Mouse (Mus musculus) intestine, embryonic 16.5 days (tissue): ENCODE measurements around the gene Wdr74. TPM values are rescaled to one million over a fixed set of nuclear protein-coding genes. Genes with fewer than 3 reads are reported as not detected.

Experiments
- ATAC-seq: fragments of 200-750 bp; cut with Nextera tagmentation; 2 replicates; pipeline ENCODE4 v1.8.0; 2017; ENCODE audit warnings: moderate TSS enrichment, moderate library complexity
- H3K27ac ChIP-seq: fragments of 300-500 bp; sonication (generic); 2 replicates; pipeline ENCODE4 v1.5.1; 2014; ENCODE audit warnings: mild to moderate bottlenecking, low read length
- H3K27me3 ChIP-seq: fragments of 300-500 bp; sonication (generic); replicated peaks from 2 replicates; pipeline ENCODE4 v1.6.1; 2014; ENCODE audit warnings: low read length, control low read depth, mixed read lengths; ENCODE audit not compliant: control insufficient read depth, insufficient read depth
- H3K36me3 ChIP-seq: fragments of 300-500 bp; sonication (generic); 2 replicates; pipeline ENCODE4 v1.6.1; 2014; ENCODE audit warnings: low read length, control low read depth; ENCODE audit not compliant: control insufficient read depth, insufficient read depth
- H3K4me1 ChIP-seq: fragments of 300-500 bp; sonication (generic); 2 replicates; pipeline ENCODE4 v1.6.1; 2014; ENCODE audit warnings: low read length, control low read depth, mixed read lengths; ENCODE audit not compliant: control insufficient read depth, insufficient read depth
- H3K4me2 ChIP-seq: fragments of 300-500 bp; sonication (generic); 2 replicates; pipeline ENCODE4 v1.6.1; 2014; ENCODE audit warnings: low read depth, low read length, control low read depth
- H3K4me3 ChIP-seq: fragments of 300-500 bp; sonication (generic); 2 replicates; pipeline ENCODE4 v1.5.1; 2014; ENCODE audit warnings: mild to moderate bottlenecking, low read length
- H3K9ac ChIP-seq: fragments of 300-500 bp; sonication (generic); 2 replicates; pipeline ENCODE4 v1.6.1; 2014; ENCODE audit warnings: low read depth, low read length
- H3K9me3 ChIP-seq: fragments of 300-500 bp; sonication (generic); 2 replicates; pipeline ENCODE4 v1.6.1; 2016; ENCODE audit warnings: low read length, control low read depth; ENCODE audit not compliant: control insufficient read depth
- WGBS: fragments of 180-500 bp; shearing (Covaris S2); extraction: QIAGEN DNeasy Blood & Tissue Kit; methylation state at CpG from one replicate; pipeline ENCODE4 v1.1.7; 2014; 5-methylcytosine and 5-hydroxymethylcytosine counted together
- polyA plus RNA-seq: library from polyadenylated mRNA; unstranded; fragments of >200 nt; fragmentation: Nextera tagmentation; extraction: Ambion mirVana; gene quantifications from 2 replicates; pipeline ENCODE4 v1.2.1, GENCODE M21; 2015

The Wdr74 gene
- polyA plus RNA-seq: 78.1 and 88.7 TPM in 2 replicates

DNA sequence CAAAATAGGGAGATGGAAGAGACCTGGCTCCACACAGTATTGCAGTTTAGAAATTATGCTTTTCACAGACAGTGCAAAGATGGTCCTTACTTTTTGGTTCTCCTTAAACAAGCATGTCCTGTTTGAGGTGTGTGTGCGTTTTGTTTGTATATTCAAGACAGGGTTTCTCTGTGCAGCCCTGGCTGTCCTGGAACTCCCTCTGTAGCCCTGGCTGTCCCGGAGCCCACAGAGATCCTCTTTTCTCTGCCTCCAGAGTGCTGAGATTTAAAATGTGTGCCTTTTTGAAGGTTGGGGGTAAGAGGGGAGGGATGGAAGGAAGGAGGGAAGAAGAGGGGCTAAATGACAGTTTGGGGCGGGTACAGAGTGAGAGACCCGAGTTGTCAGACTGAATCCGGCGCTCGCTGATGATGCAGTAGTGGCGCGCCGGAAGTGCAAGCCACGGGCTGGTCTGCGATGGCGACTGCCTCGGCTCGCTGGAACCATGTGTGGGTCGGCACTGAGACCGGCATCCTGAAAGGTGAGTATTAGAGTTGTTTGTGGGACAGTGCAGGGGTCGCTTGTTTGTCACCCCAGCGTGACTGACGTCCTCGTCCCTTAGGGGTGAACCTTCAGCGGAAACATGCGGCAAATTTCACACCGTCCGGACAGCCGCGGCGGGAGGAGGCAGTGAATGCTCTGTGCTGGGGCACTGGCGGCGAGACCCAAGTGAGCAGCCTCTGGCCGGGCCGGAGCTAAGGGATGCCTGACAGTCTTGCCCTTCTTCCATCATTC lies at the start of gene Wdr74:
Wdr74 (plus strand) TSS at position 439 of the 771 bp plus-strand sequence.
- H3K9ac ChIP-seq: peak within 1 kb of the TSS; percentile 88
- H3K9me3 ChIP-seq: no peaks in the 10 kb centered on the region
- H3K27ac ChIP-seq: peak within 1 kb of the TSS; percentile 23; the same call in 1 of the 2 replicates
- H3K4me3 ChIP-seq: peak within 1 kb of the TSS; percentile 95
- H3K27me3 ChIP-seq: no peaks in the 10 kb centered on the region
- peak within 1 kb of the TSS; percentile 92 for H3K4me2 ChIP-seq
- peak; percentile 95 for ATAC-seq
- H3K36me3 ChIP-seq: peaks cover 2% of the 10 kb centered on the region
- WGBS: under 1% methylated on average over 32 of the region's 32 CpGs
- H3K4me1 ChIP-seq: peaks cover 9% of the 10 kb centered on the region

DNA sequence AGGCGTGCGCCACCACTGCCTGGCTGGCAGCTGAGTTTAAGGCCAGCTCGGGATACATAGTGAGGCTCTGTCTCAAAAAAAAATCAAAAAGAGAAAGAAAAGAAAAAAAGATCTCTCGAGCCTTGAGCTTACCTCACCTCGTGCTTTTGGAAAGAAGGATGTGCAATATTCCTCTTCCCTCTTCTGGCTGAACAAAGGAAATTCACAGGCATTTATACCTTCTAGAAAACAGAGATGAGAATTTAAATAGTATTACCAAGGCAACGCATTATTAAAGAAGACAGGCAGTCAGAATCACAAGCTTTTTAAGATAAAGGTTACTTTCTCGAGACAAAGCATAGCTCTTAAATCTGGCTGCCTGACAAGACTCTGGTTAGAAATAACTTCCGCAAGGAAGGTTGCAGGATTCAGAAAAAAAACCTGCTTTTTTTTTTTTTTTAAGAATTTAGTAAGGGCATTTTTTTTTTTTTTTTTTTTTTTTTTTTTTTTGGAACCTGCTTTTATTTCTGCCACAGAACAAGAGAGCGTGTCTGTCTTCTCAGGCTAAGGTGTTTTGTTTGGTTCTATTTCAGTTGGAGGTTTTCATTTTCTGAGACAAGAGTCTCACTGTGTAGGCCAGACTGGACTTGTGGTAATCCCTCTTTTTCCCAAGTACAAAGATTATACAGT lies 43.6 kb upstream of the Wdr74 start:
- H3K27ac ChIP-seq: no peak overlapping the region
- no peaks in the 10 kb centered on the region for H3K9me3 ChIP-seq
- H3K27me3 ChIP-seq: no peaks in the 10 kb centered on the region
- H3K36me3 ChIP-seq: no peaks in the 10 kb centered on the region
- H3K4me2 ChIP-seq: no peak overlapping the region
- WGBS: 59% methylated on average over 9 of the region's 9 CpGs
- no peak overlapping the region for H3K9ac ChIP-seq
- ATAC-seq: no peak
- H3K4me1 ChIP-seq: no peaks in the 10 kb centered on the region
- H3K4me3 ChIP-seq: no peak overlapping the region

DNA sequence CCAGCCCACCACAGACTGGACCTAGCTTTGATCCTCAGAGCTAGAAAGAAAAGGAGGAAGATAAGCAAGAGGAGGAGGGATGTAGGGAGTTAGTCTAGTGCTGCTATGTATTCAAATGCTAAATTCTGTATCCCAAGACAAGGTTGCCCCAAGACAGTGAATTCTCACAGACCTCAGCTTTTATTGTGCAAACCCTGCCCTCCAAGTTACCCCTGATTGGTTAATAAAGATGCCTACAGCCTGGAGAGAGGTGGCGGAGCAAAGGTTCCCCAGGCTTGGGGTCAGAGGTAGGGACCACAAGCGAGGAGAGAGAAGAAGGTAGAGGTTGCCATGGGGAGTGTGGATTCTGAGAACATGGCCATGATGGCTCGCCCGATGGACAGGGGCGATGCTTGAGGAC lies 42.9 kb upstream of the Wdr74 start:
- WGBS: 82% methylated on average over 5 of the region's 5 CpGs
- no peak for ATAC-seq
- Histone ChIP-seq H3K36me3 (no peaks in the 10 kb centered on the region), H3K4me3 (no peak overlapping the region), H3K9ac (no peak overlapping the region), H3K9me3 (no peaks in the 10 kb centered on the region), H3K27me3 (no peaks in the 10 kb centered on the region), H3K27ac (no peak overlapping the region), H3K4me2 (no peak overlapping the region), H3K4me1 (no peaks in the 10 kb centered on the region)

DNA sequence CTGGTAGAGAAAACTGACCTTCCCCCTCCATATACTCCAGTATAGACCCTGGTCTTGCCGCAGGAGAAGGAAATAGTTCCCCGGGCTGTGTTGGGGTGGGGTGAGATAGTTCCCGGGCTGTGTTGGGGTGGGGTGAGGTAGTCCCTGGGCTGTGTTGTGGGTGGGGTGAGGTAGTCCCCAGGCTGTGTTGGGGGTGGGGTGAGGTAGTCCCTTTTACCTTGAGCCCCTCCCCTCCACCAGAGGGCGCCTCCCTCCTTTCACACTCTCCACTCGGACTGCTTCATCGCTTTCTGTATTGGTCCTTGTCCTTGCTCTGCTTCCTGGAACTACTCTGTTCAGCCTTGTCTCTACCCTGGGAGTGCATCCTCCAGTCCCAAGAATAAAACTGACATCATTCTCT lies 40.3 kb upstream of the Wdr74 start:
- Histone ChIP-seq H3K27ac (no peak overlapping the region), H3K4me2 (no peak overlapping the region), H3K9me3 (no peaks in the 10 kb centered on the region), H3K4me1 (no peaks in the 10 kb centered on the region), H3K4me3 (no peak overlapping the region), H3K36me3 (no peaks in the 10 kb centered on the region), H3K27me3 (no peaks in the 10 kb centered on the region), H3K9ac (no peak overlapping the region)
- peak; percentile 73 for ATAC-seq
- WGBS: 31% methylated on average over 5 of the region's 6 CpGs

DNA sequence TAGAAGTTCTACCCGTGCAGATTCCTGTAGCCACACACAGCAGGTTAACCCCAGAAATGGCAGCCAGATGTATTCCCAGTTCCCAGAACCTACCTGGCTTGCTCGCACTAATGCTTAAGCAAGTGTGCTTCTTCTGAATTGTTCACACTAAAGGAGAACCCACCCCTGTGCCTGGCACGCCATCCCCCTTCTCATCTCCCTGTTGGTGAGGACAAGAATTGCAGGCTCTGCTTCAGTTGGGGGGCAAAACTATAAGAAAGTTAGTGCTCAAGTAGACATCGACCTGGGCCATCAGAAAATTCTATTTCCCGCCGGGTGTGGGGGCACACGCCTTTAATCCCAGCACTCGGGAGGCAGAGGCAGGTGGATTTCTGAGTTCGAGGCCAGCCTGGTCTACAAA lies 36.0 kb upstream of the Wdr74 start:
- Histone ChIP-seq H3K4me3 (no peak overlapping the region), H3K9ac (no peak overlapping the region), H3K27ac (no peak overlapping the region), H3K4me2 (no peak overlapping the region), H3K36me3 (no peaks in the 10 kb centered on the region), H3K4me1 (no peaks in the 10 kb centered on the region), H3K9me3 (no peaks in the 10 kb centered on the region), H3K27me3 (no peaks in the 10 kb centered on the region)
- 83% methylated on average over 9 of the region's 9 CpGs for WGBS
- no peak for ATAC-seq

DNA sequence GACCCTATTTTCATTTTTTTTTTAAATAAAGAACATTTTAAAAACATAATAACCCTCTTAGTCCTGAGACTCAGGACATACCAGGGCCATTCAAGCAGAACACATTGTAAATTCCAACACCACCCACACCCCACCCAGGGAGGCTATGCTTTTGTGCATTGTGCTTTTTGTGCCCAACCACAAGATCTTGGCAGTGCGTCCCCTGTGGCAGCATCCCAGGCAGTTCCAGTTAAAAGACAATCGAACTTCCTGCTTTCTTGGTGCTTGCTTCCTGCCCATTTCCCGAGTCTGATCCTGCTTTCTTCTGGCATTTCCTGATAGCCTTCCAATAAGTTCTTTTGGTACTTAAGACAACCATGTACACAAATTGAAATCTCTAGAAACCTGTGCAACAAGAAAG lies 33.2 kb upstream of the Wdr74 start:
- Histone ChIP-seq H3K27ac (no peak overlapping the region), H3K4me2 (no peak overlapping the region), H3K9ac (no peak overlapping the region), H3K4me1 (no peaks in the 10 kb centered on the region), H3K36me3 (0 out of 2 replicates have a peak, but pooled peaks cover 6% of the 10 kb centered on the region), H3K9me3 (no peaks in the 10 kb centered on the region), H3K27me3 (no peaks in the 10 kb centered on the region), H3K4me3 (no peak overlapping the region)
- no peak for ATAC-seq
- 59% methylated on average over 3 of the region's 3 CpGs for WGBS

DNA sequence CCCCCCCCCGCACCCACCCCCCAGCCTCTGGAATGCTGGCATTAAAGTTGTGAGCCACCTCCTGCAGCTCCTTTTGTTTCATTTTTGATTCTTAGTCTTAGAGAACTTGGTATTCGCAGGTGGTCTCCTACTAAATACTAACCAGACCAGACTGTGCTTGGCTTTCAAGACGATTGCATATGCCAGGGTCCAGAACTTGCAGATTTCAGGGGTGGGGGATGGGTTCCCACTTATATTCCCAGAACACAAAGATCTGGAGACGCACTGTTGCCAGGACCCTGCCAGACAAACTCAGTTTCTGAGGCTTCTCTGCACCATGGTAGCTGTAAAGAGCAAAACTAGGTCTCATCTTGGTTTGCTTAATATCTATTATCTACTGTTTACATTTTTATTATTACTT lies 32.1 kb upstream of the Wdr74 start:
- no peaks in the 10 kb centered on the region for H3K9me3 ChIP-seq
- H3K27ac ChIP-seq: no peak overlapping the region
- WGBS: 51% methylated on average over 4 of the region's 4 CpGs
- no peak for ATAC-seq
- H3K9ac ChIP-seq: no peak overlapping the region
- H3K27me3 ChIP-seq: no peaks in the 10 kb centered on the region
- H3K4me2 ChIP-seq: no peak overlapping the region
- no peak overlapping the region for H3K4me3 ChIP-seq
- H3K36me3 ChIP-seq: peaks cover 14% of the 10 kb centered on the region; the same call in 1 of the 2 replicates
- H3K4me1 ChIP-seq: no peaks in the 10 kb centered on the region

DNA sequence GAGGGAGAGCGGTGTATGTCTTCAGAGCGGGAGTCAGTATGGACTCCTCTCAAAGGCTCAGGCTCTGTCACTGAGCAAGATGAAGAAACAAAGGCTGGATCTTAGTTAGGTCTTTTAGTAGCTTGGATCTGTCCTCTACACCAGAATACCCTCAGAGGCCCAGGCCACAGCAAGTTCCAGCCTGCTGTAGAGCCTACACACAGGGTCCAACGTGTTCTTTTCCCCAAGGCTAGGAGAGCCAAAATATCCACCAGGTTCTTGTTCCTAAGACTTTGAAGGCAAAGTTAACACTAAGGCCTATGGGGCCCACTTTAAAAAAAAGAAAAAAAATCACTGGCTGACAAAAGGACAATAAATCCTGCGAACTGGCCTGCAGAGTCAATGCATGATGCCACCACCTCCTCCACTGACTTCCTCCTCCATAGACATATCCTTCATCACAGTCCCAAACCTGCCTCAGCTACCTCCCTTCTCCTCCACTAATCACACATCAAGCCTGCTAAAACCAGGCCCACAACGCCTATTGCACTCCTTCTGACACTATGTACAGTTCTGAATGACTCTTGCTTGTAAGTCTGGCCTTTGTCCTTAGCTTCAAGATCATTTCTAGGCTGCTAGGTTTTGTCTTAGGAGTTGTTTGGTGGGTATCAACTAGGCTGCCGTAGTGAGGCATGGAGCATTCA lies 30.5 kb upstream of the Wdr74 start:
- H3K4me1 ChIP-seq: peaks cover 6% of the 10 kb centered on the region; the same call in 1 of the 2 replicates
- no peak overlapping the region for H3K4me3 ChIP-seq
- peaks cover 24% of the 10 kb centered on the region; the same call in 1 of the 2 replicates for H3K36me3 ChIP-seq
- H3K4me2 ChIP-seq: no peak overlapping the region
- no peak overlapping the region for H3K27ac ChIP-seq
- ATAC-seq: no peak
- H3K9me3 ChIP-seq: no peaks in the 10 kb centered on the region
- H3K27me3 ChIP-seq: no peaks in the 10 kb centered on the region
- no peak overlapping the region for H3K9ac ChIP-seq
- 72% methylated on average over 6 of the region's 6 CpGs for WGBS

DNA sequence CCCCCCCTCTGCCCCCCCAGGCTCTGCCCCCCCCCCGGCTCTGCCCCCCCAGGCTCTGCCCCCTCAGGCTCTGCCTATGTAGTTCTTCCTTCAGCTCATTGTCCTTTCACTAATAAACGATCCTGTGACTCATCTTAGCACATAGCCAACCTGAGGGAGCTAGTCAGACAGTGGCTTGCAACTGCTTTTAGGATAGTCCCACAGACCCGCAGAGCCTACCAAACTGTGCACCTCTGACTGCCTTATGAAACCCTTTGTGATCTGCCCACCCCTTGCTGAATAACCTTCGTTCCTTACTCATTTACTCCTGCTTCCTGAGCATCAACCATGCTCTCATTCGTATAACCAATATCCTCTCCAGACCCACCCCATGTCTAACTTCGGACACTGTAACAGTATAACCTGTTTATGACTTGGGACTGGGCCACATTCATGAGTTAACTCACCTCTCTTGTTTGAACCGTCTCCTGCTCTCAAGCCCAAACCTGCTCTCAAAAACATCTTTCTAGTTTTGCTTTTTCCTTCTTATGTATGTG lies 29.4 kb upstream of the Wdr74 start:
- Histone ChIP-seq H3K4me2 (no peak overlapping the region), H3K36me3 (peaks cover 24% of the 10 kb centered on the region; the same call in 1 of the 2 replicates), H3K9me3 (no peaks in the 10 kb centered on the region), H3K27ac (no peak overlapping the region), H3K9ac (no peak overlapping the region), H3K27me3 (no peaks in the 10 kb centered on the region), H3K4me3 (no peak overlapping the region), H3K4me1 (peaks cover 16% of the 10 kb centered on the region)
- ATAC-seq: 0 out of 2 replicates have a peak, but pooled peaks have one; percentile 3
- 83% methylated on average over 7 of the region's 7 CpGs for WGBS
